Mouse (Mus musculus) left cerebral cortex, adult 9 months (tissue): ENCODE data around the gene Nhp2.
"Not testable (repeated sequence)": the region's sequence is repeated elsewhere in the genome, so short reads cannot be mapped to it uniquely, and the experiment has no call there.

Experiments
- DNase-seq, 2 experiments: peaks; one replicate each; pipeline ENCODE4 v3.0.0; 2022; ENCODE audit warnings: low spot score in 2 of 2

Gene Nhp2

GRCm38 (mm10) chr11:51658291-51658690 is 38.8 kb downstream of the Nhp2 start:
- DNase-seq, result no peak

- DNase-seq, result no peak
Measured at GRCm38 (mm10) chr11:51658705-51659104, 39.2 kb downstream of the Nhp2 start.

GRCm38 (mm10) chr11:51661867-51662365 is 42.4 kb downstream of the Nhp2 start:
- DNase-seq, result no peak

- no peak for DNase-seq
Measured at GRCm38 (mm10) chr11:51662632-51663031, 43.1 kb downstream of the Nhp2 start.

- not testable (repeated sequence) for DNase-seq
Measured at GRCm38 (mm10) chr11:51664747-51665146, 45.2 kb downstream of the Nhp2 start.

- no peak for DNase-seq
Measured at GRCm38 (mm10) chr11:51670846-51671245, 51.3 kb downstream of the Nhp2 start.

GRCm38 (mm10) chr11:51671376-51671775 is 51.8 kb downstream of the Nhp2 start:
- DNase-seq, result no peak

- no peak for DNase-seq
Measured at GRCm38 (mm10) chr11:51673291-51673690, 53.8 kb downstream of the Nhp2 start.
